Mouse (Mus musculus): ENCODE results near the gene Olfr694. TPM values are rescaled to one million over a fixed set of nuclear protein-coding genes. Genes with fewer than 3 reads are reported as not detected.
"Not testable (repeated sequence)": the region's sequence is repeated elsewhere in the genome, so short reads cannot be mapped to it uniquely, and the experiment has no call there.

Gene Olfr694
- not detected for total RNA-seq (2022)

- no peak for DNase-seq (ENCODE audit: low spot score in 2 of 2)
These were observed at the start of gene Olfr694 for GRCm38 (mm10) chr7:106691714-106692113. TSS of gene Olfr694 (minus strand) at chr7:106691814.

GRCm38 (mm10) chr7:106737028-106737427 is 45.4 kb upstream of the Olfr694 start:
- DNase-seq (ENCODE audit: low spot score in 2 of 2): no peak

- DNase-seq (ENCODE audit: low spot score in 2 of 2): no peak
These were observed 42.1 kb upstream of the Olfr694 start for GRCm38 (mm10) chr7:106733717-106734116.

- DNase-seq (ENCODE audit: low spot score in 2 of 2): not testable (repeated sequence)
These were observed 34.0 kb upstream of the Olfr694 start for GRCm38 (mm10) chr7:106725654-106726053.

GRCm38 (mm10) chr7:106716296-106716695 is 24.7 kb upstream of the Olfr694 start, which contains the start of gene Olfr695:
TSS of gene Olfr695 (minus strand) at chr7:106716396.
- no peak for DNase-seq (ENCODE audit: low spot score in 2 of 2)

GRCm38 (mm10) chr7:106711463-106711862 is 19.8 kb upstream of the Olfr694 start:
- DNase-seq (ENCODE audit: low spot score in 2 of 2): no peak

- not testable (repeated sequence) for DNase-seq (ENCODE audit: low spot score in 2 of 2)
These were observed 16.1 kb upstream of the Olfr694 start for GRCm38 (mm10) chr7:106707705-106708104.

GRCm38 (mm10) chr7:106696891-106697290 is 5.3 kb upstream of the Olfr694 start:
- no peak for DNase-seq (ENCODE audit: low spot score in 2 of 2)

GRCm38 (mm10) chr7:106692976-106693375 is 1.4 kb upstream of the Olfr694 start:
- DNase-seq (ENCODE audit: low spot score in 2 of 2): no peak

- no peak for DNase-seq (ENCODE audit: low spot score in 2 of 2)
These were observed 6.2 kb downstream of the Olfr694 start for GRCm38 (mm10) chr7:106685382-106685781.

GRCm38 (mm10) chr7:106680484-106680883 is 11.1 kb downstream of the Olfr694 start, which contains the start of gene Olfr693:
TSS of gene Olfr693 (minus strand) at chr7:106680584.
- DNase-seq (ENCODE audit: low spot score in 2 of 2): no peak

- DNase-seq (ENCODE audit: low spot score in 2 of 2): no peak
These were observed 39.3 kb downstream of the Olfr694 start for GRCm38 (mm10) chr7:106652344-106652652.

- no peak for DNase-seq (ENCODE audit: low spot score in 2 of 2)
These were observed 39.9 kb downstream of the Olfr694 start for GRCm38 (mm10) chr7:106651555-106652343.

GRCm38 (mm10) chr7:106649774-106650173 is 41.8 kb downstream of the Olfr694 start:
- DNase-seq (ENCODE audit: low spot score in 2 of 2): no peak

GRCm38 (mm10) chr7:106645261-106645660 is 46.4 kb downstream of the Olfr694 start:
- DNase-seq (ENCODE audit: low spot score in 2 of 2): no peak

GRCm38 (mm10) chr7:106644222-106644870 is 47.3 kb downstream of the Olfr694 start:
- no peak for DNase-seq (ENCODE audit: low spot score in 2 of 2)

GRCm38 (mm10) chr7:106640839-106641238 is 50.8 kb downstream of the Olfr694 start:
- no peak for DNase-seq (ENCODE audit: low spot score in 2 of 2)

- DNase-seq (ENCODE audit: low spot score in 2 of 2): no peak
These were observed 56.1 kb downstream of the Olfr694 start for GRCm38 (mm10) chr7:106635560-106635959.

Other genes starting within 250 kb of the Olfr694 start
- not detected for gene Olfr693, start 11.2 kb downstream of the Olfr694 start, total RNA-seq (2022)
- not detected for gene Olfr695, start 24.6 kb upstream of the Olfr694 start, total RNA-seq (2022)
- not detected for gene Olfr697, start 50.6 kb upstream of the Olfr694 start, total RNA-seq (2022)
- not detected for gene Olfr698, start 63.6 kb upstream of the Olfr694 start, total RNA-seq (2022)
- not detected for gene Olfr699, start 101.4 kb upstream of the Olfr694 start, total RNA-seq (2022)
- gene Olfr700, start 117.0 kb upstream of the Olfr694 start, total RNA-seq (2022): not detected
- gene Olfr701, start 122.3 kb upstream of the Olfr694 start, total RNA-seq (2022): not detected
- not detected for gene Olfr702, start 142.1 kb upstream of the Olfr694 start, total RNA-seq (2022)
- not detected for gene Olfr703, start 151.5 kb upstream of the Olfr694 start, total RNA-seq (2022)
- not detected for gene Olfr704, start 171.4 kb upstream of the Olfr694 start, total RNA-seq (2022)
- not detected for gene Olfr705, start 185.1 kb upstream of the Olfr694 start, total RNA-seq (2022)
- gene Olfr706, start 196.3 kb upstream of the Olfr694 start, total RNA-seq (2022): not detected
- not detected for gene Olfr707, start 209.4 kb upstream of the Olfr694 start, total RNA-seq (2022)
- gene Olfr1532-ps1, start 216.2 kb upstream of the Olfr694 start, total RNA-seq (2022): not detected
- gene Olfr709-ps1, start 240.4 kb upstream of the Olfr694 start, total RNA-seq (2022): not detected